In the genomic region with DNA sequence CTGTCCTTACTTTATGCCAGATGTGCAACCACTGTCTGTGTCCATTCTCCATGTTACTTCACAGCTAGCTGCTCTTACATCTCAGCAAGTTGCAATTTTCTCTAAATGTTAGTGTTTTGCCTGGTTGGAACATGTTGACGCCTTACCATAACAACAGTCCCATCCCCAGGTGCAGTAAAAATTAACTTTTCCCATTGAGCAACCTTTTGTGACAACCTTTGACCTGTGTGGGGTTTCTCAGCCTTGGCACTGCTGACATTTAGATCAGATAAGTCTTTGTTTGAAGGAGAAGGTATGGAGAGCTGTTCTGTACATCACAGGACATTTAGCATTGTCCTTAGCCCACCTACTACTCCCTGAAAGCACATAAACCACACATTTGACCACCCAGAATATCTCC, we compare ENCODE assay signal across 19 mouse cellular contexts. TPM values are rescaled to one million over a fixed set of nuclear protein-coding genes. Genes with fewer than 3 reads are reported as not detected.
A peak's percentile ranks its signal among the peaks of the same experiment; 100 is the strongest.
DNase-seq lines count a peak whose midpoint lies in the region; ATAC-seq lines count a peak whose summit lies in the region.
"Had no signal": no experiment of that assay in that cellular context is flagged by ENCODE, and none has a peak within 500 bp of the region (broad histone marks: within the 10 kb centered on the region; RNA-seq: fewer than 3 reads in every experiment).

No protein-coding gene starts in this region.

- no peaks in the 10 kb centered on the region for H3K9me3 ChIP-seq in hindbrain, embryonic 10.5 days
- no peaks in the 10 kb centered on the region for H3K9me3 ChIP-seq in hindbrain, embryonic 13.5 days
- no peaks in the 10 kb centered on the region for H3K9me3 ChIP-seq in kidney, embryonic 15.5 days (replicated peaks)
- no peaks in the 10 kb centered on the region for H3K9me3 ChIP-seq in midbrain, embryonic 15.5 days
- H3K9me3 ChIP-seq in midbrain, embryonic 14.5 days (ENCODE audit: control insufficient read depth, low read length): no peaks in the 10 kb centered on the region
- H3K9me3 ChIP-seq: embryonic facial prominence, embryonic 12.5 days; forebrain, embryonic 15.5 days; heart, embryonic 15.5 days had no signal

- no peaks in the 10 kb centered on the region for H3K27me3 ChIP-seq in hindbrain, embryonic 10.5 days (ENCODE audit: insufficient read depth, poor library complexity, severe bottlenecking)
- no peaks in the 10 kb centered on the region for H3K27me3 ChIP-seq in hindbrain, embryonic 13.5 days
- H3K27me3 ChIP-seq in kidney, embryonic 15.5 days: no peaks in the 10 kb centered on the region
- H3K27me3 ChIP-seq in midbrain, embryonic 15.5 days (replicated peaks): no peaks in the 10 kb centered on the region
- no peaks in the 10 kb centered on the region for H3K27me3 ChIP-seq in midbrain, embryonic 14.5 days (ENCODE audit: control insufficient read depth, insufficient read depth, low read length)
- H3K27me3 ChIP-seq: embryonic facial prominence, embryonic 12.5 days; forebrain, embryonic 15.5 days; heart, embryonic 15.5 days had no signal

- peak overlapping the region; percentile 84; the same call in 1 of the 2 replicates for H3K27ac ChIP-seq in hindbrain, embryonic 10.5 days
- H3K27ac ChIP-seq in hindbrain, embryonic 13.5 days: no peak overlapping the region
- no peak overlapping the region for H3K27ac ChIP-seq in kidney, embryonic 15.5 days
- H3K27ac ChIP-seq in midbrain, embryonic 15.5 days: peak overlapping the region; percentile 1; the same call in 1 of the 2 replicates
- H3K27ac ChIP-seq in midbrain, embryonic 14.5 days (replicated peaks; ENCODE audit: low read depth, low read length): no peak overlapping the region
- H3K27ac ChIP-seq: embryonic facial prominence, embryonic 12.5 days; heart, adult 2 months; heart, embryonic 15.5 days; hindbrain, embryonic 14.5 days had no signal

- no peak for ATAC-seq in hindbrain, embryonic 13.5 days (ENCODE audit: low FRiP score)
- ATAC-seq in kidney, embryonic 15.5 days (replicated peaks; ENCODE audit: low FRiP score): no peak
- ATAC-seq in midbrain, embryonic 15.5 days (replicated peaks): no peak
- no peak for ATAC-seq in midbrain, embryonic 14.5 days (ENCODE audit: low FRiP score, low TSS enrichment)
- ATAC-seq: forebrain, embryonic 15.5 days had no signal

- H3K4me1 ChIP-seq in hindbrain, embryonic 10.5 days (replicated peaks): peaks cover 25% of the 10 kb centered on the region
- H3K4me1 ChIP-seq in hindbrain, embryonic 13.5 days (replicated peaks): peaks cover 22% of the 10 kb centered on the region
- H3K4me1 ChIP-seq in kidney, embryonic 15.5 days: 0 out of 2 replicates have a peak, but pooled peaks cover 3% of the 10 kb centered on the region
- H3K4me1 ChIP-seq in midbrain, embryonic 15.5 days: peaks cover 22% of the 10 kb centered on the region
- H3K4me1 ChIP-seq in midbrain, embryonic 14.5 days (ENCODE audit: control insufficient read depth, insufficient read depth, low read length): peaks cover 14% of the 10 kb centered on the region
- H3K4me1 ChIP-seq: embryonic facial prominence, embryonic 12.5 days had no signal

- peaks cover 94% of the 10 kb centered on the region for H3K36me3 ChIP-seq in hindbrain, embryonic 10.5 days
- H3K36me3 ChIP-seq in hindbrain, embryonic 13.5 days: peaks cover 70% of the 10 kb centered on the region
- peaks cover 49% of the 10 kb centered on the region for H3K36me3 ChIP-seq in kidney, embryonic 15.5 days
- H3K36me3 ChIP-seq in midbrain, embryonic 15.5 days (replicated peaks): peaks cover 20% of the 10 kb centered on the region
- peaks cover 71% of the 10 kb centered on the region for H3K36me3 ChIP-seq in midbrain, embryonic 14.5 days (ENCODE audit: control insufficient read depth, insufficient read depth, low read length)

- no peak overlapping the region for H3K4me3 ChIP-seq in hindbrain, embryonic 10.5 days
- no peak overlapping the region for H3K4me3 ChIP-seq in hindbrain, embryonic 13.5 days
- H3K4me3 ChIP-seq in kidney, embryonic 15.5 days (replicated peaks): no peak overlapping the region
- H3K4me3 ChIP-seq in midbrain, embryonic 15.5 days: no peak overlapping the region
- no peak overlapping the region for H3K4me3 ChIP-seq in midbrain, embryonic 14.5 days (replicated peaks; ENCODE audit: low read depth, low read length)
- H3K4me3 ChIP-seq: embryonic facial prominence, embryonic 12.5 days; forebrain, embryonic 15.5 days; heart, adult 2 months; heart, embryonic 15.5 days had no signal

- no peak overlapping the region for H3K9ac ChIP-seq in hindbrain, embryonic 13.5 days
- H3K9ac ChIP-seq in kidney, embryonic 15.5 days: no peak overlapping the region
- H3K9ac ChIP-seq in midbrain, embryonic 15.5 days: no peak overlapping the region
- H3K9ac ChIP-seq in midbrain, embryonic 14.5 days (replicated peaks; ENCODE audit: low read length): no peak overlapping the region
- H3K9ac ChIP-seq: embryonic facial prominence, embryonic 12.5 days; forebrain, embryonic 15.5 days; heart, embryonic 15.5 days; hindbrain, embryonic 14.5 days had no signal

- no peak for DNase-seq in hindbrain, embryonic 10.5 days (ENCODE audit: low spot score)
- peak; percentile 21 for DNase-seq in kidney, adult 9 months
- DNase-seq in midbrain, embryonic 14.5 days: no peak
- DNase-seq in cerebellum, adult 8-10 months: no peak
- DNase-seq: adrenal gland, postnatal 10 days; cerebellum, adult 11 months; cerebellum, adult 9-10 months; cerebellum, postnatal 25 days; gastrocnemius, postnatal 10 days; heart, adult 2 months; heart, postnatal 14 days had no signal

- no peak overlapping the region for H3K4me2 ChIP-seq in hindbrain, embryonic 13.5 days
- H3K4me2 ChIP-seq in kidney, embryonic 15.5 days: no peak overlapping the region
- no peak overlapping the region for H3K4me2 ChIP-seq in midbrain, embryonic 15.5 days
- H3K4me2 ChIP-seq in midbrain, embryonic 14.5 days (ENCODE audit: low read length): no peak overlapping the region
- H3K4me2 ChIP-seq: embryonic facial prominence, embryonic 12.5 days; forebrain, embryonic 15.5 days; heart, embryonic 11.5 days; heart, embryonic 15.5 days; hindbrain, embryonic 14.5 days had no signal

- WGBS in hindbrain, embryonic 10.5 days: 79% methylated on average over 1 of the region's 1 CpGs
- WGBS in hindbrain, embryonic 13.5 days: 84% methylated on average over 1 of the region's 1 CpGs
- 67% methylated on average over 1 of the region's 1 CpGs for WGBS in kidney, embryonic 15.5 days
- 90% methylated on average over 1 of the region's 1 CpGs for WGBS in midbrain, embryonic 15.5 days
- 92% methylated on average over 1 of the region's 1 CpGs for WGBS in midbrain, embryonic 14.5 days

RNA-seq across cellular contexts. Expression of gene Tbc1d9b, which starts 41.4 kb away (rescaled TPM):
- 39.3 and 40.9 TPM in 2 replicates for polyA plus RNA-seq in hindbrain, embryonic 10.5 days (2016; fragmentation: Nextera tagmentation; extraction: Ambion mirVana)
- 37.5 and 40.7 TPM in 2 replicates for polyA plus RNA-seq in hindbrain, embryonic 13.5 days (2015; fragmentation: Nextera tagmentation; extraction: Ambion mirVana)
- polyA plus RNA-seq in kidney, embryonic 15.5 days (2015; fragmentation: Nextera tagmentation; extraction: Ambion mirVana): 40.0 and 42.9 TPM in 2 replicates
- polyA plus RNA-seq in midbrain, embryonic 15.5 days (2015; fragmentation: Nextera tagmentation; extraction: Ambion mirVana): 42.8 and 43.2 TPM in 2 replicates
- 26.1 and 35.4 TPM in 2 replicates for polyA plus RNA-seq in midbrain, embryonic 14.5 days (2014; fragmentation: Nextera tagmentation; extraction: Ambion mirVana)

Comparison
In these comparisons a context has a peak if more than half of its experiments do, and no peak if none do; other contexts are left out.
1. H3K27ac ChIP-seq: peak in hindbrain, embryonic 10.5 days (single experiment) and midbrain, embryonic 15.5 days (single experiment); none in hindbrain, embryonic 13.5 days (single experiment), kidney, embryonic 15.5 days (single experiment) and midbrain, embryonic 14.5 days (single experiment).